Mouse (Mus musculus) liver, embryonic 13.5 days (tissue): ENCODE measurements around the gene Sult1e1. TPM values are rescaled to one million over a fixed set of nuclear protein-coding genes. Genes with fewer than 3 reads are reported as not detected.

Source experiments
- ATAC-seq: fragments of 200-750 bp; cut with Nextera tagmentation; 2 replicates; pipeline ENCODE4 v1.8.0; 2017; ENCODE audit warnings: low read depth, mild to moderate bottlenecking, moderate number of reproducible peaks, moderate library complexity
- DNase-seq: peaks from one replicate; pipeline ENCODE4 v3.0.0; 2022
- H3K27ac ChIP-seq: fragments of 300-500 bp; sonication (generic); 2 replicates; pipeline ENCODE4 v1.5.1; 2015; ENCODE audit warnings: moderate library complexity, mild to moderate bottlenecking, inconsistent platforms
- H3K27me3 ChIP-seq: fragments of 300-500 bp; sonication (generic); 2 replicates; pipeline ENCODE4 v1.6.1; 2015; ENCODE audit warnings: mild to moderate bottlenecking, inconsistent platforms
- H3K36me3 ChIP-seq: fragments of 300-500 bp; sonication (generic); 2 replicates; pipeline ENCODE4 v1.6.1; 2015; ENCODE audit warnings: mild to moderate bottlenecking, inconsistent platforms
- H3K4me1 ChIP-seq: fragments of 300-500 bp; sonication (generic); replicated peaks from 2 replicates; pipeline ENCODE4 v1.6.1; 2015; ENCODE audit warnings: inconsistent platforms
- H3K4me2 ChIP-seq: fragments of 300-500 bp; sonication (generic); 2 replicates; pipeline ENCODE4 v1.6.1; 2015; ENCODE audit warnings: inconsistent platforms, mild to moderate bottlenecking, moderate library complexity
- H3K4me3 ChIP-seq: fragments of 300-500 bp; sonication (generic); replicated peaks from 2 replicates; pipeline ENCODE4 v1.5.1; 2015; ENCODE audit warnings: mild to moderate bottlenecking, inconsistent platforms
- H3K9ac ChIP-seq: fragments of 300-500 bp; sonication (generic); 2 replicates; pipeline ENCODE4 v1.6.1; 2015; ENCODE audit warnings: mild to moderate bottlenecking, inconsistent platforms
- H3K9me3 ChIP-seq: fragments of 300-500 bp; sonication (generic); replicated peaks from 2 replicates; pipeline ENCODE4 v1.6.1; 2016; ENCODE audit warnings: inconsistent platforms
- WGBS: fragments of 180-500 bp; shearing (Covaris S2); methylation state at CpG from one replicate; pipeline ENCODE4 v1.1.7; 2015; ENCODE audit not compliant: insufficient replicate concordance; 5-methylcytosine and 5-hydroxymethylcytosine counted together
- microRNA-seq: library from miRNA; unstranded; fragments of <30 nt; microRNA quantifications from one replicate; pipeline ENCODE4, GENCODE M21; 2016
- polyA plus RNA-seq: library from polyadenylated mRNA; unstranded; fragments of >200 nt; fragmentation: Nextera tagmentation; extraction: Ambion mirVana; gene quantifications from 2 replicates; pipeline ENCODE4 v1.2.1, GENCODE M21; 2015

Gene Sult1e1
- polyA plus RNA-seq, 1 experiment from 2014 or later, result not detected

DNA sequence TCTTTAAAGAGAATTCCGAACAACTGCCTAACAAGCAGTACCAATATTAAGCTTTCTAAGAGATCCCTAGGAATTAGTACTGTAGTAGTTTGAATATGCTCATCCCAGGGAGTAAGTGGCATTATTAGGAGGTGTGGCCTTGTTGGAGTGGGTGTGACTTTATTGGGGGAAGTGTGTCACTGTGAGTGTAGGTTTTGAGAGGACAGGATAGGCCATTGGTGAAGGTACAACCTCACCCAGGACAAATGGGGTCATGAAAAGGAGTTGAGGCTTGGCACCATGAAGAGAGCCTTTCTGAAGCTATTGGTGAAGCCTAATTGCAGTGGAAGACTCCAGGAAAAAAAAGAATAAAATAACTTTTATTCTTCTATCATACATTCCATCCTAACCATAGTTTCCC lies 24.1 kb downstream of the Sult1e1 start:
- 50% methylated on average over 1 of the region's 1 CpGs for WGBS
- no peak for ATAC-seq
- no peak overlapping the region for H3K27ac ChIP-seq

DNA sequence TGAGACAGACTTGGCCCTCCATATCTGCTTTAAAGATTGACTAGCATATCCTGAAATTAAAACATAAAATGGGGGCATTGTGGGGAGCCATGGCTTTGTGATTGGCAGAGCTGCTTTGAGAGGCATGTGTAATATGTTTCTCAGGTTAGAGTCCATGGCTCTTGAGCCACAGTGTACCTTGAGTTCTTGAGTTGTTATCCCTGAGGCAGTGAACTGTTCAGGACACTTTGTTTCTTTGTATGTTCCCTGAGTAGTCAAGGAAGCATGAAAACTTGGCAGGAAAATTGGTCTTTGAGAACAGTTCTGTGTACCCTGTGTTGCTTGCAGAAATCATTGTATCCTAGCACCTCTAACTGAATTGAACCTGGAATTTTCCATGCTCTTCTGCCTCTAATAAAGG lies 28.4 kb downstream of the Sult1e1 start:
- Histone ChIP-seq H3K9ac (no peak overlapping the region), H3K27me3 (no peaks in the 10 kb centered on the region), H3K4me3 (no peak overlapping the region), H3K9me3 (no peaks in the 10 kb centered on the region), H3K27ac (no peak overlapping the region), H3K4me2 (no peak overlapping the region), H3K36me3 (no peaks in the 10 kb centered on the region), H3K4me1 (no peaks in the 10 kb centered on the region)
- DNase-seq (no peak), ATAC-seq (no peak)

More for the DNA sequence above, 24.1 kb downstream of the Sult1e1 start:
- Histone ChIP-seq H3K4me1 (no peaks in the 10 kb centered on the region), H3K36me3 (no peaks in the 10 kb centered on the region), H3K4me2 (no peak overlapping the region), H3K9ac (no peak overlapping the region), H3K27me3 (no peaks in the 10 kb centered on the region), H3K4me3 (no peak overlapping the region), H3K9me3 (no peaks in the 10 kb centered on the region)
- no peak for DNase-seq

DNA sequence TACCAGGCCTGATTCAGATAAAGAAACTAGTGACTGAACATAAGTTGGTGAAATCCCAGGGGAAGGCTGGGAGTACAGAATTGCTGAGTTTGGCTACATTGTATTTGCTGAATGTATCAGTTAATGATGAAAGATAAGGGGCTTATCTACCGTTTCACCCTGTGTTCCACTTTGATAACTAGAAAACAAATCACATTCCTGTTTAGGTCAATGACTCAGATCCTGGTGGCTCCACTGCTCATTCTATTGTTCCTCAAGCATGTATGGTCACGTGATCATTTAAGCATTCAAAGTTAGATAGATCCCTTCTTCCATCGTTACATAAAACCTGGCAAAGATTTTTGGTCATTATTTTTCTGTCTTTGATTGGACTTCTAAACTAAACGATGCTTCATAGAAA lies 28.9 kb downstream of the Sult1e1 start:
- no peak overlapping the region for H3K9ac ChIP-seq
- no peaks in the 10 kb centered on the region for H3K4me1 ChIP-seq
- DNase-seq (no peak), ATAC-seq (no peak)
- H3K36me3 ChIP-seq, result no peaks in the 10 kb centered on the region
- WGBS, result 43% methylated on average over 4 of the region's 4 CpGs
- no peak overlapping the region for H3K4me3 ChIP-seq
- no peaks in the 10 kb centered on the region for H3K9me3 ChIP-seq
- no peak overlapping the region for H3K27ac ChIP-seq
- no peak overlapping the region for H3K4me2 ChIP-seq
- H3K27me3 ChIP-seq, result no peaks in the 10 kb centered on the region

DNA sequence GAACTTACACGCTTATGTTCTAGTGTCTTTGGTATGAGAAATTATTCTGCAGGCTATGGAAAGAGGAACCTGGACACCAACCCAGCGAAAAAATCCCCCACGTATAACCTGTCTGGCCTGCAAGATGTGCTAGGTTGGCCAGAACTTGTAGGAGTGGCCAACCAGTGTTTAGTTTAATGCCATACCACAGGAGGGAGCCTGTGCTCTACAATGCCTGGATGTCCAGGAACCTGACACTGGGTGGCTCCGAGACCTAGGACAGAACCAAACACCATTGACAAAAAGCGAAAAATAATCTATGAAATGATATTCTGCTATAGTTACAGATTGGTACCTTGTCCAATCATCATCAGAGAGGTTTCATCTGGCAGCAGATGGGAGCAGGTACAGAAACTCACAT lies 31.2 kb downstream of the Sult1e1 start:
- H3K27ac ChIP-seq, result no peak overlapping the region
- WGBS, result 45% methylated on average over 5 of the region's 5 CpGs
- DNase-seq (no peak), ATAC-seq (no peak)
- no peaks in the 10 kb centered on the region for H3K36me3 ChIP-seq
- H3K4me2 ChIP-seq, result no peak overlapping the region
- H3K4me3 ChIP-seq, result no peak overlapping the region
- H3K9ac ChIP-seq, result no peak overlapping the region
- no peaks in the 10 kb centered on the region for H3K4me1 ChIP-seq
- H3K27me3 ChIP-seq, result no peaks in the 10 kb centered on the region
- H3K9me3 ChIP-seq, result no peaks in the 10 kb centered on the region

DNA sequence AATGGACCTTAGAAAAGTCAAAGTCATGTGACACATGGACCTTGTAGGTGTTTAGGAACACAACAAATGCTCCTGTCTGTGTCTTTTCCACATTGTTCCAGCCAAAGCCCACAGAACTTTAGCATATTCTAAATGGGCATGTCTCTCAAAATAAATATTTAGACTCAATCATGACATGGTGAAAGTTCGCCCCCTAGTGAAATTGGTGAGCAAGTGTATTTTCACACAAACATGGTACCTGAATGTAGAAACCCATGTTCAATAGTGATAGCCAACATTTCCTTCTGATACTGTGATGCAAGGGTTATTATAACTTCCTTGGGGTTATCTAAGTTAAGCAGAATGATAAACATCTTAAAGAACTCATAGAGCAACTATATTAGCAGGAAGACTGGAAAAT lies 40.5 kb downstream of the Sult1e1 start:
- ATAC-seq (no peak), DNase-seq (no peak)
- WGBS, result 16% methylated on average over 1 of the region's 1 CpGs

DNA sequence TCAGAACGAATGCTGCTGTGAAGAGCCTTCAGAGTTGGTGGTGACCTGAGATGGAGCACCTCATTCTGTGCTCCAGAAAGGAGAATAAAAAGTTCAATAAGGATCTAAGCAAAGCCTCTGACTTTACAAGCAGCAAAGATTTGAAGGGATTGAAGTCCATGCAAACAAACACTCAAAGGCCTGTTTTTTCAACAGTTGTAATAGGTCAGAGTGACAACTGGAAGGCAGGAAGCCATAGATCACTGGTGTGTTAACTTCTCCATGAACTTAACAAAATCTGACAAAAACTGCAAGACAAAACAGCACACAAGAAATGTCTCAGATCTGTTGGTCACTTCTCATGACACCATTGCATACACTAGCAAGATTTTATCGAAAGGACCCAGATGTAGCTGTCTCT lies 53.3 kb downstream of the Sult1e1 start, which contains the start of gene Sult1b1:
Sult1b1 (minus strand) TSS at position 85 of the 400 bp plus-strand sequence.
- Histone ChIP-seq H3K9ac (no peak within 1 kb of the TSS), H3K36me3 (no peaks in the 10 kb centered on the region), H3K4me1 (no peaks in the 10 kb centered on the region), H3K4me3 (no peak within 1 kb of the TSS), H3K9me3 (no peaks in the 10 kb centered on the region), H3K27me3 (no peaks in the 10 kb centered on the region), H3K4me2 (no peak within 1 kb of the TSS), H3K27ac (peak within 1 kb of the TSS; percentile 18; the same call in 1 of the 2 replicates)
- DNase-seq (no peak), ATAC-seq (peak; percentile 43; the same call in 1 of the 2 replicates)
- WGBS, result 72% methylated on average over 2 of the region's 2 CpGs

More for the DNA sequence above, 40.5 kb downstream of the Sult1e1 start:
- Histone ChIP-seq H3K4me2 (no peak overlapping the region), H3K9me3 (no peaks in the 10 kb centered on the region), H3K27ac (no peak overlapping the region), H3K9ac (no peak overlapping the region), H3K36me3 (no peaks in the 10 kb centered on the region), H3K4me3 (no peak overlapping the region), H3K27me3 (no peaks in the 10 kb centered on the region), H3K4me1 (no peaks in the 10 kb centered on the region)

DNA sequence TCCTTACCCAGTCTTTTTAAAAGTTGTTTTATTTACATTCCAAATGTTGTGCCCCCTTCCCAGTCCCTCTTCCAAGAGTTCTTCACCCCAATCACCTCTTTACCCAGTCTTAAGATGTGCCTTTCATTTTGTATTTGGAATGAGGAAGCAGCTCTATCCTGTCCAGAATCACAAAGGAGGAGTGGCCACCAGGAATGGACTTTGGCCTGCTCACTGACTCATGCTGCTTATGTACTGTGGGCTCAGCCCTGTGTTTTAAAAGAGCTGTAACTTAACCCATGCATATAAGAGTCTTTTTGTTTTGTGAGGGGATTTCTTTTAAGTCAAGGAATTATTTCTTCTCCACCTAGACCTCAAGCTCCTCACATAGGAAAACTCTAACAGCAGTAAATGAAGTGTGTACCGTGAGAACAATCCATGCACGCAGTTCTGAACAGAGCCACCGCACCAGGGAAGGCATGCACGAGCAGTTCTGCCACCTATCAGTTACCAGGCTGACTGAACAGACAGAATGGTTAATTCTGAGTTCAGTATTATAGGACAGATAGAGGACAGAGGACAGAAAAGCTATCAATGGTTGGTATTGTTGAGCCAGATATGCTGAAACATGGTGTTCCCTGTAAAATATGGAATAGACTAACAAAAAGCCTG lies 55.3 kb downstream of the Sult1e1 start:
- H3K4me1 ChIP-seq, result no peaks in the 10 kb centered on the region
- no peaks in the 10 kb centered on the region for H3K27me3 ChIP-seq
- no peak overlapping the region for H3K27ac ChIP-seq
- 69% methylated on average over 4 of the region's 4 CpGs for WGBS
- H3K4me2 ChIP-seq, result no peak overlapping the region
- H3K9ac ChIP-seq, result no peak overlapping the region
- DNase-seq, result no peak
- no peaks in the 10 kb centered on the region for H3K36me3 ChIP-seq
- ATAC-seq, result peak; percentile 70
- no peaks in the 10 kb centered on the region for H3K9me3 ChIP-seq
- no peak overlapping the region for H3K4me3 ChIP-seq

DNA sequence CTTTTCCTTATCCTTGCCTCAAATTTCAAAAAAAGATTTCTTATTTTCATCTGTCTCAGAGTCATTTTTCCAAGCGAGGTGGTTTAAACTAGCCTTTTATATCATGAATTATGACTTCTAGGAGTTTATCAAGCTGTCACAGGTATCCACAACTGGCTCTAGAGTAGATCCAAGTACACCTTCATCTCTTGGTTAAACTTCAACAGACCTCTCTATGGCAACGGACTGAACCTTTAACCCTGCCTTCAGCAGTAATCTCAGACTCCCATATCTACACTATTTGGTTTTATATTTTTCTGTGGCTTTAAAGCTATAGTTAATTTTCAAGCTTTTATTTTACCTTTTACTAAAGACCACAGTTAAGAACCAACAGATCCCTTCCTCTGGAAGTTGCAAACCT lies 59.1 kb downstream of the Sult1e1 start:
- Histone ChIP-seq H3K36me3 (no peaks in the 10 kb centered on the region), H3K9ac (no peak overlapping the region), H3K27ac (no peak overlapping the region), H3K27me3 (no peaks in the 10 kb centered on the region), H3K4me1 (no peaks in the 10 kb centered on the region), H3K9me3 (no peaks in the 10 kb centered on the region), H3K4me3 (no peak overlapping the region), H3K4me2 (no peak overlapping the region)
- WGBS, result 53% methylated on average over 2 of the region's 2 CpGs
- ATAC-seq (peak; percentile 67; the same call in 1 of the 2 replicates), DNase-seq (no peak)

Small RNA genes lying within 50 kb of the gene (microRNA-seq; reads per million reads assigned to microRNA genes)
- 3.8 reads per million, percentile 7 among the genes with 10 or more reads in this experiment for gene Mir3969

Other genes with a start within 250 kb of the Sult1e1 start
- gene Ugt2b38, start 167.4 kb downstream of the Sult1e1 start, polyA plus RNA-seq, result not detected in 2 replicates
- gene Ugt2a2, start 109.3 kb downstream of the Sult1e1 start, polyA plus RNA-seq, result not detected in 2 replicates
- not detected in 2 replicates for gene Gm43638, start 104.8 kb downstream of the Sult1e1 start, polyA plus RNA-seq
- gene Ugt2a1, start 100.7 kb downstream of the Sult1e1 start, polyA plus RNA-seq, result not detected in 2 replicates
- gene Sult1b1, start 53.4 kb downstream of the Sult1e1 start, polyA plus RNA-seq, result 0.83 and 0.95 TPM in 2 replicates
- gene Sult1d1, start 22.6 kb downstream of the Sult1e1 start, polyA plus RNA-seq, result 1.5 and 2.0 TPM in 2 replicates
- not detected in 2 replicates for gene Csn1s1, start 74.6 kb upstream of the Sult1e1 start, polyA plus RNA-seq
- not detected in 2 replicates for gene Csn2, start 108.0 kb upstream of the Sult1e1 start, polyA plus RNA-seq
- not detected in 2 replicates for gene Csn1s2a, start 183.0 kb upstream of the Sult1e1 start, polyA plus RNA-seq
- gene Csn1s2b, start 216.5 kb upstream of the Sult1e1 start, polyA plus RNA-seq, result not detected in 2 replicates
- not detected in 2 replicates for gene Prr27, start 234.1 kb upstream of the Sult1e1 start, polyA plus RNA-seq